Mouse (Mus musculus): ENCODE measurements around the gene Dnaja2. TPM values are rescaled to one million over a fixed set of nuclear protein-coding genes. Genes with fewer than 3 reads are reported as not detected.

Gene Dnaja2
- polyA plus RNA-seq, 1 experiment, result 107 TPM

DNA sequence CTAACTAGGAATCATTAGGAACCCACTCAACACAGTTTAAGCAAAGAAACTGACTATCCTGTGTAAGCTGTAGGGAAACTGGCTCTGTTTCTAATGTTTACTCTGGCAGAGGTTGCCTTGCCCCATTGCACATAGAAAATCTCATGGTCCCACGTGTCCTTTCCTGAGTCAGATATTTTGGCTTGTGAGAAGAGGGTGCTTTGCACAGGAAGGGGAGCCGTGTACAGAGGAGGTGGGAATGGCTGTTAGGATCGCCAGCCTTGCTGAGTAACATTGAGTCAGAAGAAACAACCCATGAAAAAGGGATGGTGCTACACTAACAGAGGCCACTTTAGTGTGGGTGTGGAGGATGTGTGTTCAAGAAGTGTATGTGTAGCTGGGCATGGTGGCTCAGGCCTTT is 26.2 kb downstream of the Dnaja2 start:
- TF ChIP-seq POLR2A (IDR thresholded peaks at IDR 0.05; ENCODE audit: borderline replicate concordance, low read depth, low read length) (no peak), CTCF (IDR thresholded peaks at IDR 0.05; ENCODE audit: low read depth, low read length) (no peak)
- Histone ChIP-seq H3K4me1 (ENCODE audit: control insufficient read depth, insufficient read depth, low read length) (peaks cover 36% of the 10 kb centered on the region), H3K27ac (ENCODE audit: insufficient read depth, low read depth, low read length) (no peak overlapping the region), H3K4me3 (ENCODE audit: insufficient read depth, low read length) (no peak overlapping the region)

GRCm38 (mm10) chr8:85526105-85526504 is 29.0 kb downstream of the Dnaja2 start:
- H3K27ac ChIP-seq (ENCODE audit: insufficient read depth, low read depth, low read length), result no peak overlapping the region
- peaks cover 31% of the 10 kb centered on the region for H3K4me1 ChIP-seq (ENCODE audit: control insufficient read depth, insufficient read depth, low read length)
- TF ChIP-seq CTCF (IDR thresholded peaks at IDR 0.05; ENCODE audit: low read depth, low read length) (peak; percentile 71), POLR2A (IDR thresholded peaks at IDR 0.05; ENCODE audit: borderline replicate concordance, low read depth, low read length) (no peak)
- H3K4me3 ChIP-seq (ENCODE audit: insufficient read depth, low read length), result no peak overlapping the region

DNA sequence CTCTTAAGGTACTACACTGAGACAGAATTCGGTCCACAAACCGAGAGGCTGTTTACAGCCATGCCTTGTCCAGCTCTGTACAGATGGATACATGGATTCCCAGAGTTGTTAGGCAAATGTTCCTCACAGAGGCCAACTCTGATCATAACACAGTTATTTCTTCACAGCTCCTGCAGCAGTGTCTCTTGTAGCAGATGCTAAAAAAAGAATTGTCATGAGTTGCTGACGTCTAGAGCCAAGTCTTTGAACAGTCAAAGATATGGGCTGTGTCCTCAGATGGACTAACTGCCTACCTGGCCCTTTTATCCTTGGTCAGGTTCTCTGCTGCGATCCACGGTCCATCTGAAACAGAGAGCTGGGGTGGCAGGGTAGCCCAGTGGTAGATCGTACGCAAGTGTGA is 31.1 kb downstream of the Dnaja2 start:
- Histone ChIP-seq H3K27ac (ENCODE audit: insufficient read depth, low read depth, low read length) (no peak overlapping the region), H3K4me1 (ENCODE audit: control insufficient read depth, insufficient read depth, low read length) (peaks cover 25% of the 10 kb centered on the region), H3K4me3 (ENCODE audit: insufficient read depth, low read length) (no peak overlapping the region)
- TF ChIP-seq POLR2A (IDR thresholded peaks at IDR 0.05; ENCODE audit: borderline replicate concordance, low read depth, low read length) (no peak), CTCF (IDR thresholded peaks at IDR 0.05; ENCODE audit: low read depth, low read length) (no peak)

DNA sequence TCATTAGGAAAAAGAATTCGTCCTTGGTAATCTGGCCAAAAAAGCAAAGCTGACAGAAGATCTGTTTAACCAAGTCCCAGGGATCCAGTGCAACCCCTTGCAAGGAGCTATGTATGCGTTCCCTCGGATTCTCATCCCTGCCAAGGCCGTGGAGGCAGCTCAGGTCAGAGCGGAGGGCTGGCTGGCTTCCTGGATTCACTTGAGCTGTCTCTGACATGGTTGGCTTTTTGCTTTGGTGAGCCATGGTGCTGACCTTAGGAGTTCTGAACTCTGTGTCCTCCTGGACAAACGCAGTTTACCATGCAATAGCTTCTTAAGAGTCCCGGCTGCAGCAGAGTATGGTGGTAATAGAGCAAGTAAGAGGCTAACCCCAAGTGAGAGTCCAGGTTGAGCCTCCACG is 33.8 kb downstream of the Dnaja2 start:
- TF ChIP-seq POLR2A (IDR thresholded peaks at IDR 0.05; ENCODE audit: borderline replicate concordance, low read depth, low read length) (no peak), CTCF (IDR thresholded peaks at IDR 0.05; ENCODE audit: low read depth, low read length) (no peak)
- peaks cover 25% of the 10 kb centered on the region for H3K4me1 ChIP-seq (ENCODE audit: control insufficient read depth, insufficient read depth, low read length)
- no peak overlapping the region for H3K4me3 ChIP-seq (ENCODE audit: insufficient read depth, low read length)
- H3K27ac ChIP-seq (ENCODE audit: insufficient read depth, low read depth, low read length), result no peak overlapping the region

DNA sequence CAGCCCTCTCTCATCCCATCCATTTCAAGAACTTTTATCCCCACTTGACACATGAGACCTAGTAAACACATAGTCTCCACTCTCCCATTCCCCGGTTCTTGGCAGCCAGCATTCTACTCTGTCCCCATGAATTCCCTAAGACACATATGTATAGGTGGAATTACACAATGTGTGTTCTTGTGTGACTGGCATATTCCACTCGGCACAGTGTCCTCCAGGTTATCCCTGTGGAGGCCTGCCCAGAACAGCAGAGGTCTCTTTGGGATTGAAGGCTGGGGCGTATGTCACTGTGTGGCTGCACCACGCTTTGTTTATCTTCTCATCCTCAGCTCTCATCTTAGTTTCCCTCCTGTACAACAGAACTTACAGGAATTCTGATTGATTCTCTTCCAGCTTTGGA is 34.6 kb downstream of the Dnaja2 start:
- Histone ChIP-seq H3K4me1 (ENCODE audit: control insufficient read depth, insufficient read depth, low read length) (peaks cover 25% of the 10 kb centered on the region), H3K27ac (ENCODE audit: insufficient read depth, low read depth, low read length) (no peak overlapping the region), H3K4me3 (ENCODE audit: insufficient read depth, low read length) (no peak overlapping the region)
- TF ChIP-seq POLR2A (IDR thresholded peaks at IDR 0.05; ENCODE audit: borderline replicate concordance, low read depth, low read length) (no peak), CTCF (IDR thresholded peaks at IDR 0.05; ENCODE audit: low read depth, low read length) (no peak)

DNA sequence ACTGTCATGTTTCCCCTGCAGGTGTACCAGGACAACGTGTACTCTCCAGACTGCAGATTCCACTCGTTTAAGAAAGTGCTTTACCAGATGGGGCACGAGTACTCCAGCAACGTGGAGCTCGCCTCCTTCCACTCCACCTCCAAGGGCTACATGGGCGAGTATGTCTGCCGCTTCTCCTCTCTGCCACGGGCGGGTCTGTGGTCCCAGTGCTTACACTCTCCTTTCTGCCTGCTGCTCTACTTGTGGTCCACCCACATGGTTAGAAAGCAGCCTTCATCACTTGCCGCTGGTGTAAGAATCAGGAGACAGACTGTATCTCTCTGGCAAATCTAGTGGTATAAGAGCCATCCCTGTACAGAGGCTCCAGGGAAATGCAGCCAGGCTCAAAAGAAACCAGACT is 37.2 kb downstream of the Dnaja2 start:
- no peak overlapping the region for H3K27ac ChIP-seq (ENCODE audit: insufficient read depth, low read depth, low read length)
- no peak overlapping the region for H3K4me3 ChIP-seq (ENCODE audit: insufficient read depth, low read length)
- no peak for TF ChIP-seq POLR2A (IDR thresholded peaks at IDR 0.05; ENCODE audit: borderline replicate concordance, low read depth, low read length)
- no peak for TF ChIP-seq CTCF (IDR thresholded peaks at IDR 0.05; ENCODE audit: low read depth, low read length)
- peaks cover 20% of the 10 kb centered on the region for H3K4me1 ChIP-seq (ENCODE audit: control insufficient read depth, insufficient read depth, low read length)

GRCm38 (mm10) chr8:85517336-85517735 is 37.8 kb downstream of the Dnaja2 start:
- TF ChIP-seq CTCF (IDR thresholded peaks at IDR 0.05; ENCODE audit: low read depth, low read length), result no peak
- no peak for TF ChIP-seq POLR2A (IDR thresholded peaks at IDR 0.05; ENCODE audit: borderline replicate concordance, low read depth, low read length)
- H3K27ac ChIP-seq (ENCODE audit: insufficient read depth, low read depth, low read length), result no peak overlapping the region
- H3K4me1 ChIP-seq (ENCODE audit: control insufficient read depth, insufficient read depth, low read length), result peaks cover 17% of the 10 kb centered on the region
- H3K4me3 ChIP-seq (ENCODE audit: insufficient read depth, low read length), result no peak overlapping the region

GRCm38 (mm10) chr8:85515391-85515790 is 39.8 kb downstream of the Dnaja2 start:
- Histone ChIP-seq H3K27ac (ENCODE audit: insufficient read depth, low read depth, low read length) (no peak overlapping the region), H3K4me3 (ENCODE audit: insufficient read depth, low read length) (no peak overlapping the region), H3K4me1 (ENCODE audit: control insufficient read depth, insufficient read depth, low read length) (peaks cover 14% of the 10 kb centered on the region)
- TF ChIP-seq POLR2A (IDR thresholded peaks at IDR 0.05; ENCODE audit: borderline replicate concordance, low read depth, low read length) (no peak), CTCF (IDR thresholded peaks at IDR 0.05; ENCODE audit: low read depth, low read length) (no peak)

DNA sequence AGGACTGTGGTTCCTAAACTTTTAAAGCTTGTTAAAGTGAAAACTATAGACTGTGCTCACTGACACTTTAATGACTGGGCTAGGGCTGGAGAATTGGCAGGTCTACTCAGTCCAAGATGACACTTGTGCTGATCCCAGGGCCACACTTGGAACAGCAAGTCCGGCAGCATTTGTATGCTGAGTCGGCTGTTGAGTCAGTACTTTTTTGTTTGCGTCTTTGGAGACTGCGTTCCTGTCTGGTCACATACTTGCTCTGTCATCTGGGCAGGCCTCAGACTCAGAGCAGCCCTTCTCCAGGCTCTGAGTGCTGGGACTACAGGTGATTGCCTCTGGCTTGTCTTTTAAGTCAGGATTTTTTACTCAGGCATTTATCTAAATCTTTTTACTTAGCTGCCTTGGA is 41.9 kb downstream of the Dnaja2 start:
- TF ChIP-seq POLR2A (IDR thresholded peaks at IDR 0.05; ENCODE audit: borderline replicate concordance, low read depth, low read length) (no peak), CTCF (IDR thresholded peaks at IDR 0.05; ENCODE audit: low read depth, low read length) (no peak)
- Histone ChIP-seq H3K4me3 (ENCODE audit: insufficient read depth, low read length) (no peak overlapping the region), H3K27ac (ENCODE audit: insufficient read depth, low read depth, low read length) (no peak overlapping the region), H3K4me1 (ENCODE audit: control insufficient read depth, insufficient read depth, low read length) (peaks cover 14% of the 10 kb centered on the region)

GRCm38 (mm10) chr8:85512234-85512633 is 42.9 kb downstream of the Dnaja2 start:
- Histone ChIP-seq H3K27ac (ENCODE audit: insufficient read depth, low read depth, low read length) (no peak overlapping the region), H3K4me1 (ENCODE audit: control insufficient read depth, insufficient read depth, low read length) (peaks cover 14% of the 10 kb centered on the region), H3K4me3 (ENCODE audit: insufficient read depth, low read length) (no peak overlapping the region)
- TF ChIP-seq POLR2A (IDR thresholded peaks at IDR 0.05; ENCODE audit: borderline replicate concordance, low read depth, low read length), result no peak
- TF ChIP-seq CTCF (IDR thresholded peaks at IDR 0.05; ENCODE audit: low read depth, low read length), result no peak

GRCm38 (mm10) chr8:85508661-85509060 is 46.5 kb downstream of the Dnaja2 start:
- no peak overlapping the region for H3K27ac ChIP-seq (ENCODE audit: insufficient read depth, low read depth, low read length)
- TF ChIP-seq CTCF (IDR thresholded peaks at IDR 0.05; ENCODE audit: low read depth, low read length) (no peak), POLR2A (IDR thresholded peaks at IDR 0.05; ENCODE audit: borderline replicate concordance, low read depth, low read length) (no peak)
- H3K4me3 ChIP-seq (ENCODE audit: insufficient read depth, low read length), result no peak overlapping the region
- peaks cover 10% of the 10 kb centered on the region for H3K4me1 ChIP-seq (ENCODE audit: control insufficient read depth, insufficient read depth, low read length)
